ENCODE assay signal across 9 mouse cellular contexts in the genomic region with DNA sequence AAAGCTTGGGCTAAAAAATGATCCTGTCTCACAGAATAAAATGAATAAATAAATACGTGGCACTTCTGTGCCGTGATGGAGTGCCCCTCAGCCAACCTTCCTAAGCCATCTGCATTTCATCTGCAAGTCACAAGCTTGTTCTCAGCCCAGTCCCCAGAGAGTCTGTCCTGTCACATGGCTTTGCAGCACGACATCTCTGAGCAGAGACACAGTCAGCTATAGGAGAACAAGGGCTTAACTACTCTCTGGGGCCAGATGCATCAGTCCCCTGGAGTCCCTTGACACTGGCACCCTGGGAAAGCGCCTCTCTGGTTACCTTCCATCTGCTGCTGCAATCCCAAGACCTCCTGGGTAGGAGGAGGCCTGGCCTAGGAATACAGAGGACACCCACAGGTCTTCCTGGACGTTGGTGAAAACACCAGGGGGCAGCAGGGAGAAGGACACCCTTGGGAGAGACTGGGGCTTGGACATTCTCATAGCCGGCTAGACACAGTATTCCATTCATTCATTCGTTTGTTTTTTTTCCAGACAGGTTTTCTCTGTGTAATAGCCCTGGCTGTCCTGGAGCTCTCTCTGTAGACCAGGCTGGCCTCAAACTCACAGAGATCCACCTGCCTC. TPM values are rescaled to one million over a fixed set of nuclear protein-coding genes. Genes with fewer than 3 reads are reported as not detected.
DNase-seq lines count a peak whose midpoint lies in the region; ATAC-seq and TF ChIP-seq lines count a peak whose summit lies in the region.
"Had no signal": no experiment of that assay in that cellular context is flagged by ENCODE, and none has a peak within 500 bp of the region (broad histone marks: within the 10 kb centered on the region; RNA-seq: fewer than 3 reads in every experiment).

No protein-coding gene starts in this region.

- no peak for TF ChIP-seq POLR2A in testis, adult 2 months (IDR thresholded peaks at IDR 0.05; ENCODE audit: control insufficient read depth, low read depth, low read length)

- no peak overlapping the region for H3K4me3 ChIP-seq in forebrain, postnatal 0 days (ENCODE audit: low read depth, low read length)
- H3K4me3 ChIP-seq in forebrain, embryonic 11.5 days (ENCODE audit: low read depth, low read length) = no peak overlapping the region
- no peak overlapping the region for H3K4me3 ChIP-seq in testis, adult 2 months (ENCODE audit: control insufficient read depth, low read depth, low read length)
- H3K4me3 ChIP-seq: embryonic facial prominence, embryonic 12.5 days had no signal

- no peak overlapping the region for H3K27ac ChIP-seq in forebrain, postnatal 0 days (ENCODE audit: low read depth, low read length)
- H3K27ac ChIP-seq in forebrain, embryonic 11.5 days (ENCODE audit: low read depth, low read length) = no peak overlapping the region
- no peak overlapping the region for H3K27ac ChIP-seq in testis, adult 2 months (ENCODE audit: control insufficient read depth, insufficient read depth, low read depth, low read length)
- H3K27ac ChIP-seq: embryonic facial prominence, embryonic 12.5 days had no signal

- H3K9me3 ChIP-seq in forebrain, postnatal 0 days (ENCODE audit: low read length) = no peaks in the 10 kb centered on the region
- H3K9me3 ChIP-seq in forebrain, embryonic 11.5 days (ENCODE audit: control insufficient read depth, low read length) = no peaks in the 10 kb centered on the region
- H3K9me3 ChIP-seq: embryonic facial prominence, embryonic 12.5 days had no signal

- no peak overlapping the region for H3K4me2 ChIP-seq in forebrain, postnatal 0 days (ENCODE audit: low read depth)
- no peak overlapping the region for H3K4me2 ChIP-seq in forebrain, embryonic 11.5 days (ENCODE audit: low read depth, low read length, severe bottlenecking)
- H3K4me2 ChIP-seq: embryonic facial prominence, embryonic 12.5 days had no signal

- H3K4me1 ChIP-seq in forebrain, postnatal 0 days (ENCODE audit: insufficient read depth) = 0 out of 2 replicates have a peak, but pooled peaks cover 3% of the 10 kb centered on the region
- H3K4me1 ChIP-seq in forebrain, embryonic 11.5 days (replicated peaks; ENCODE audit: control insufficient read depth, insufficient read depth, low read length) = no peaks in the 10 kb centered on the region; the same call in 1 of the 2 replicates
- peaks cover 13% of the 10 kb centered on the region for H3K4me1 ChIP-seq in testis, adult 2 months (ENCODE audit: control insufficient read depth, insufficient read depth, low read length)

- H3K9ac ChIP-seq in forebrain, postnatal 0 days = no peak overlapping the region
- H3K9ac ChIP-seq in forebrain, embryonic 11.5 days (ENCODE audit: low read length) = no peak overlapping the region
- H3K9ac ChIP-seq: embryonic facial prominence, embryonic 12.5 days had no signal

- DNase-seq in forebrain, postnatal 0 days = no peak
- DNase-seq in forebrain, embryonic 11.5 days (ENCODE audit: low spot score) = no peak
- no peak for DNase-seq in testis, postnatal 14 days (ENCODE audit: low spot score)
- peak; percentile 74 for DNase-seq in kidney, adult 9 months
- peak; percentile 48 to 75 for DNase-seq in spleen, postnatal 4 days (ENCODE audit: low spot score in 2 of 2)
- no peak for DNase-seq in embryo, embryonic 10.5 days (ENCODE audit: low spot score)

- no peak for ATAC-seq in forebrain, postnatal 0 days
- ATAC-seq in forebrain, embryonic 11.5 days (replicated peaks; ENCODE audit: low FRiP score) = no peak
- ATAC-seq in monocyte, adult 5-6 weeks (replicated peaks; ENCODE audit: insufficient number of reproducible peaks, low FRiP score, low TSS enrichment, poor library complexity, severe bottlenecking) = no peak

- TF ChIP-seq CTCF in forebrain, postnatal 0 days (IDR thresholded peaks at IDR 0.05; ENCODE audit: low read depth) = peak; percentile 26; the same call in 1 of the 2 replicates
- TF ChIP-seq CTCF in testis, adult 2 months (IDR thresholded peaks at IDR 0.05; ENCODE audit: control insufficient read depth, insufficient read depth, insufficient replicate concordance, low read depth, low read length) = peak; percentile 15; the same call in 1 of the 2 replicates

- 60% methylated on average over 7 of the region's 7 CpGs for WGBS in forebrain, postnatal 0 days
- 62% methylated on average over 7 of the region's 7 CpGs for WGBS in forebrain, embryonic 11.5 days

- peaks cover 13% of the 10 kb centered on the region; the same call in 1 of the 2 replicates for H3K27me3 ChIP-seq in forebrain, postnatal 0 days (ENCODE audit: insufficient read depth, low read length)
- peaks cover 20% of the 10 kb centered on the region for H3K27me3 ChIP-seq in forebrain, embryonic 11.5 days (ENCODE audit: control insufficient read depth, insufficient read depth, low read length)
- no peaks in the 10 kb centered on the region for H3K27me3 ChIP-seq in testis, adult 2 months (ENCODE audit: control insufficient read depth, insufficient read depth, low read length)

- no peaks in the 10 kb centered on the region for H3K36me3 ChIP-seq in forebrain, postnatal 0 days (ENCODE audit: insufficient read depth)
- no peaks in the 10 kb centered on the region for H3K36me3 ChIP-seq in forebrain, embryonic 11.5 days (ENCODE audit: control insufficient read depth, insufficient read depth, low read length)
- H3K36me3 ChIP-seq in testis, adult 2 months (ENCODE audit: control insufficient read depth, insufficient read depth, low read length) = no peaks in the 10 kb centered on the region
- H3K36me3 ChIP-seq: embryonic facial prominence, embryonic 12.5 days had no signal

RNA-seq across cellular contexts. Expression of gene Abcc4, which starts 3.9 kb away (rescaled TPM):
- 1.7 and 4.1 TPM in 2 replicates for total RNA-seq in forebrain, postnatal 0 days (2014; rRNA removed)
- polyA plus RNA-seq in forebrain, postnatal 0 days (2015; fragmentation: Nextera tagmentation; extraction: Ambion mirVana) = 1.2 and 2.0 TPM in 2 replicates
- polyA plus RNA-seq in forebrain, embryonic 11.5 days (2014; fragmentation: Nextera tagmentation; extraction: Ambion mirVana) = 3.3 and 4.0 TPM in 2 replicates
- 0.96 and 1.9 TPM in 2 replicates for polyA plus RNA-seq in testis, adult 2 months (2012; rRNA removed)
- 11.1 to 14.9 TPM (median 14.3 TPM) in 3 replicates for total RNA-seq in monocyte, adult 5-6 weeks (2017)

Comparison
In these comparisons a context has a peak if more than half of its experiments do, and no peak if none do; other contexts are left out.
1. DNase-seq: peak in kidney, adult 9 months (single experiment) and spleen, postnatal 4 days (2 of 2); none in forebrain, postnatal 0 days (single experiment), forebrain, embryonic 11.5 days (single experiment), testis, postnatal 14 days (single experiment) and embryo, embryonic 10.5 days (single experiment).